Mouse (Mus musculus): ENCODE data around the gene Eif4b. TPM values are rescaled to one million over a fixed set of nuclear protein-coding genes. Genes with fewer than 3 reads are reported as not detected.

The Eif4b gene
- 328 and 355 TPM in 2 replicates for total RNA-seq (2014; fragmentation: Nextera tagmentation)
- total RNA-seq (2017): 527 and 549 TPM in 2 replicates

GRCm38 (mm10) chr15:102073559-102074069 is at the start of gene Eif4b:
Gene Eif4b, plus strand, starts transcription at chr15:102073773.
- ATAC-seq (replicated peaks; ENCODE audit: low FRiP score, low TSS enrichment, poor library complexity, severe bottlenecking): peak; percentile 90

- no peak for ATAC-seq (replicated peaks; ENCODE audit: low FRiP score, low TSS enrichment, poor library complexity, severe bottlenecking)
Observed at GRCm38 (mm10) chr15:102023888-102024287, 49.7 kb upstream of the Eif4b start.

- no peak for ATAC-seq (replicated peaks; ENCODE audit: low FRiP score, low TSS enrichment, poor library complexity, severe bottlenecking)
Observed at GRCm38 (mm10) chr15:102025136-102025872, 48.3 kb upstream of the Eif4b start.

GRCm38 (mm10) chr15:102026430-102026829 is 47.1 kb upstream of the Eif4b start:
- ATAC-seq (replicated peaks; ENCODE audit: low FRiP score, low TSS enrichment, poor library complexity, severe bottlenecking): no peak

GRCm38 (mm10) chr15:102028040-102028439 is 45.5 kb upstream of the Eif4b start, which contains the start of gene Krt18:
Gene Krt18, plus strand, starts transcription at chr15:102028180.
- peak; percentile 84 for ATAC-seq (replicated peaks; ENCODE audit: low FRiP score, low TSS enrichment, poor library complexity, severe bottlenecking)

GRCm38 (mm10) chr15:102034121-102035053 is 39.2 kb upstream of the Eif4b start:
- ATAC-seq (replicated peaks; ENCODE audit: low FRiP score, low TSS enrichment, poor library complexity, severe bottlenecking): no peak

- ATAC-seq (replicated peaks; ENCODE audit: low FRiP score, low TSS enrichment, poor library complexity, severe bottlenecking): no peak
Observed at GRCm38 (mm10) chr15:102040277-102040676, 33.3 kb upstream of the Eif4b start.

GRCm38 (mm10) chr15:102041951-102042350 is 31.6 kb upstream of the Eif4b start:
- ATAC-seq (replicated peaks; ENCODE audit: low FRiP score, low TSS enrichment, poor library complexity, severe bottlenecking): no peak

GRCm38 (mm10) chr15:102044745-102045144 is 28.8 kb upstream of the Eif4b start:
- ATAC-seq (replicated peaks; ENCODE audit: low FRiP score, low TSS enrichment, poor library complexity, severe bottlenecking): no peak

GRCm38 (mm10) chr15:102045691-102046090 is 27.9 kb upstream of the Eif4b start:
- no peak for ATAC-seq (replicated peaks; ENCODE audit: low FRiP score, low TSS enrichment, poor library complexity, severe bottlenecking)

GRCm38 (mm10) chr15:102048006-102048405 is 25.6 kb upstream of the Eif4b start:
- no peak for ATAC-seq (replicated peaks; ENCODE audit: low FRiP score, low TSS enrichment, poor library complexity, severe bottlenecking)

GRCm38 (mm10) chr15:102049871-102050270 is 23.7 kb upstream of the Eif4b start:
- ATAC-seq (replicated peaks; ENCODE audit: low FRiP score, low TSS enrichment, poor library complexity, severe bottlenecking): no peak

GRCm38 (mm10) chr15:102051920-102052683 is 21.5 kb upstream of the Eif4b start:
- ATAC-seq (replicated peaks; ENCODE audit: low FRiP score, low TSS enrichment, poor library complexity, severe bottlenecking): peak; percentile 88

- ATAC-seq (replicated peaks; ENCODE audit: low FRiP score, low TSS enrichment, poor library complexity, severe bottlenecking): no peak
Observed at GRCm38 (mm10) chr15:102056495-102057174, 16.9 kb upstream of the Eif4b start.

GRCm38 (mm10) chr15:102065661-102066325 is 7.8 kb upstream of the Eif4b start:
- peak; percentile 96 for ATAC-seq (replicated peaks; ENCODE audit: low FRiP score, low TSS enrichment, poor library complexity, severe bottlenecking)

- no peak for ATAC-seq (replicated peaks; ENCODE audit: low FRiP score, low TSS enrichment, poor library complexity, severe bottlenecking)
Observed at GRCm38 (mm10) chr15:102070476-102071467, 2.8 kb upstream of the Eif4b start.

GRCm38 (mm10) chr15:102072963-102073558 is 512 bp upstream of the Eif4b start:
- no peak for ATAC-seq (replicated peaks; ENCODE audit: low FRiP score, low TSS enrichment, poor library complexity, severe bottlenecking)
